Mouse (Mus musculus) spleen, adult 2 months (tissue): ENCODE results near the gene Cep131. TPM values are rescaled to one million over a fixed set of nuclear protein-coding genes. Genes with fewer than 3 reads are reported as not detected.

Source experiments
- DNase-seq, 2 experiments: peaks; one replicate each; pipeline versions ENCODE4 v3.0.0 to v3.0.0-alpha.2; 2012 to 2021; ENCODE audit warnings: low spot score in 2 of 2, low read depth in 1 of 2
- H3K27ac ChIP-seq: fragments of 200-500 bp; 2 replicates; pipeline ENCODE4 v1.5.1; 2012; ENCODE audit warnings: low read length, inconsistent platforms; ENCODE audit not compliant: insufficient read depth
- H3K27me3 ChIP-seq: fragments of 200-500 bp; 2 replicates; pipeline ENCODE4 v1.6.1; 2012; ENCODE audit warnings: mild to moderate bottlenecking, moderate library complexity, low read length, inconsistent platforms; ENCODE audit not compliant: control insufficient read depth, insufficient read depth
- H3K36me3 ChIP-seq: fragments of 200-500 bp; 2 replicates; pipeline ENCODE4 v1.6.1; 2012; ENCODE audit warnings: mild to moderate bottlenecking, low read length, inconsistent platforms; ENCODE audit not compliant: control insufficient read depth, insufficient read depth
- H3K4me1 ChIP-seq: fragments of 200-500 bp; 2 replicates; pipeline ENCODE4 v1.6.1; 2011; ENCODE audit warnings: inconsistent platforms; ENCODE audit not compliant: control insufficient read depth, insufficient read depth, insufficient read length
- H3K4me3 ChIP-seq: fragments of 200-500 bp; 2 replicates; pipeline ENCODE4 v1.5.1; 2011; ENCODE audit warnings: mild to moderate bottlenecking, inconsistent platforms; ENCODE audit not compliant: insufficient read depth, insufficient read length; ENCODE audit errors: extremely low read depth
- CTCF ChIP-seq: fragments of 200-500 bp; IDR thresholded peaks from 2 replicates; pipeline ENCODE4 v1.5.1; 2011; ENCODE audit warnings: mild to moderate bottlenecking, inconsistent platforms; ENCODE audit not compliant: insufficient read depth, insufficient read length, insufficient replicate concordance; ENCODE audit errors: extremely low read depth
- POLR2A ChIP-seq: fragments of 200-500 bp; IDR thresholded peaks from 2 replicates; pipeline ENCODE4 v1.6.1; 2011; ENCODE audit warnings: low read depth, low read length, inconsistent platforms
- WGBS: fragments of 180-500 bp; shearing (Covaris S2); methylation state at CpG from one replicate; pipeline ENCODE4 v1.1.7; 2018; 5-methylcytosine and 5-hydroxymethylcytosine counted together
- polyA plus RNA-seq: library from polyadenylated mRNA; depleted of rRNA; stranded (reverse); fragments of >200 nt; gene quantifications from 2 replicates; pipeline ENCODE4 v1.2.3, GENCODE M21; 2012; rRNA removed

Gene Cep131
- polyA plus RNA-seq, 1 experiment = 4.5 TPM

- TF ChIP-seq CTCF = no peak
- TF ChIP-seq POLR2A = no peak
- DNase-seq = no peak
- Histone ChIP-seq H3K27me3 (no peaks in the 10 kb centered on the region), H3K36me3 (no peaks in the 10 kb centered on the region), H3K4me3 (no peak overlapping the region), H3K4me1 (peaks cover 5% of the 10 kb centered on the region), H3K27ac (no peak overlapping the region)
- 93% methylated on average over 8 of the region's 8 CpGs for WGBS
These were observed 69.6 kb downstream of the Cep131 start for GRCm38 (mm10) chr11:120017011-120017410.

- TF ChIP-seq POLR2A = no peak
- TF ChIP-seq CTCF = no peak
- peaks cover 5% of the 10 kb centered on the region for H3K4me1 ChIP-seq
- DNase-seq = no peak
- H3K36me3 ChIP-seq = no peaks in the 10 kb centered on the region
- H3K4me3 ChIP-seq = no peak overlapping the region
- H3K27me3 ChIP-seq = no peaks in the 10 kb centered on the region
- H3K27ac ChIP-seq = no peak overlapping the region
- WGBS = 95% methylated on average over 4 of the region's 4 CpGs
These were observed 71.9 kb downstream of the Cep131 start for GRCm38 (mm10) chr11:120014758-120015157.

Other genes starting within 250 kb of the Cep131 start
- 31.2 and 36.6 TPM in 2 replicates for gene Chmp6, start 173.4 kb downstream of the Cep131 start, polyA plus RNA-seq
- 17.3 and 22.9 TPM in 2 replicates for gene Baiap2, start 144.1 kb downstream of the Cep131 start, polyA plus RNA-seq
- 7.4 and 9.1 TPM in 2 replicates for gene Aatk, start 39.7 kb downstream of the Cep131 start, polyA plus RNA-seq
- gene Tepsin, start 11.9 kb upstream of the Cep131 start, polyA plus RNA-seq = 34.3 and 44.0 TPM in 2 replicates
- 31.0 and 33.8 TPM in 2 replicates for gene Ndufaf8, start 12.1 kb upstream of the Cep131 start, polyA plus RNA-seq
- 81.9 and 94.2 TPM in 2 replicates for gene Slc38a10, start 64.5 kb upstream of the Cep131 start, polyA plus RNA-seq
- gene Bahcc1, start 146.1 kb upstream of the Cep131 start, polyA plus RNA-seq = 3.6 and 4.0 TPM in 2 replicates